Mouse (Mus musculus) liver, adult 2 months (tissue): Measurements from ENCODE around the gene Rrp1. TPM values are rescaled to one million over a fixed set of nuclear protein-coding genes. Genes with fewer than 3 reads are reported as not detected.

Experiments used
- DNase-seq: peaks from one replicate; pipeline ENCODE4 v3.0.0-alpha.2; 2011; ENCODE audit warnings: low read depth, low spot score; ENCODE audit errors: extremely low read depth
- H3K27ac ChIP-seq: fragments of 200-500 bp; replicated peaks from 2 replicates; pipeline ENCODE4 v1.5.1; 2012; ENCODE audit warnings: low read depth, mild to moderate bottlenecking, control low read depth, inconsistent platforms, low read length; ENCODE audit not compliant: insufficient read depth
- H3K27me3 ChIP-seq: fragments of 200-500 bp; 2 replicates; pipeline ENCODE4 v1.6.1; 2012; ENCODE audit warnings: mild to moderate bottlenecking, moderate library complexity, low read length, inconsistent platforms; ENCODE audit not compliant: control insufficient read depth, insufficient read depth
- H3K36me3 ChIP-seq: fragments of 200-500 bp; 2 replicates; pipeline ENCODE4 v1.6.1; 2012; ENCODE audit warnings: low read length, inconsistent platforms; ENCODE audit not compliant: control insufficient read depth, insufficient read depth
- H3K4me1 ChIP-seq: fragments of 200-500 bp; 2 replicates; pipeline ENCODE4 v1.6.1; 2011; ENCODE audit warnings: low read length; ENCODE audit not compliant: control insufficient read depth, insufficient read depth
- H3K4me3 ChIP-seq: fragments of 200-500 bp; 2 replicates; pipeline ENCODE4 v1.5.1; 2011; ENCODE audit warnings: low read depth, mild to moderate bottlenecking, control low read depth, low read length, moderate library complexity; ENCODE audit not compliant: insufficient read depth
- H3K79me2 ChIP-seq: fragments of 200-500 bp; 2 replicates; pipeline ENCODE4 v1.6.1; 2012; ENCODE audit warnings: inconsistent platforms, mild to moderate bottlenecking, low read length, moderate library complexity; ENCODE audit not compliant: control insufficient read depth, insufficient read depth
- H3K9ac ChIP-seq: fragments of 200-500 bp; 2 replicates; pipeline ENCODE4 v1.6.1; 2012; ENCODE audit warnings: low read depth, mild to moderate bottlenecking, control low read depth, inconsistent platforms, low read length
- CTCF ChIP-seq: fragments of 200-500 bp; IDR thresholded peaks from 2 replicates; pipeline ENCODE4 v1.5.1; 2011; ENCODE audit warnings: low read depth, low read length, control low read depth
- POLR2A ChIP-seq: fragments of 200-500 bp; IDR thresholded peaks from 2 replicates; pipeline ENCODE4 v1.6.1; 2011; ENCODE audit warnings: low read length, control low read depth; ENCODE audit not compliant: insufficient read depth; ENCODE audit errors: extremely low read depth
- WGBS: fragments of 180-500 bp; shearing (Covaris S2); methylation state at CpG from one replicate; pipeline ENCODE4 v1.1.7; 2018; 5-methylcytosine and 5-hydroxymethylcytosine counted together
- polyA plus RNA-seq: library from polyadenylated mRNA; depleted of rRNA; stranded (reverse); fragments of >200 nt; gene quantifications from 2 replicates; pipeline ENCODE4 v1.2.3, GENCODE M21; 2012
- total RNA-seq: library from RNA; depleted of rRNA; stranded (reverse); fragments of >200 nt; gene quantifications from 2 replicates; pipeline ENCODE4 v1.2.3, GENCODE M21; 2014

Gene Rrp1
- total and polyA plus RNA-seq, 2 experiments, result 37.6 to 41.9 TPM

DNA sequence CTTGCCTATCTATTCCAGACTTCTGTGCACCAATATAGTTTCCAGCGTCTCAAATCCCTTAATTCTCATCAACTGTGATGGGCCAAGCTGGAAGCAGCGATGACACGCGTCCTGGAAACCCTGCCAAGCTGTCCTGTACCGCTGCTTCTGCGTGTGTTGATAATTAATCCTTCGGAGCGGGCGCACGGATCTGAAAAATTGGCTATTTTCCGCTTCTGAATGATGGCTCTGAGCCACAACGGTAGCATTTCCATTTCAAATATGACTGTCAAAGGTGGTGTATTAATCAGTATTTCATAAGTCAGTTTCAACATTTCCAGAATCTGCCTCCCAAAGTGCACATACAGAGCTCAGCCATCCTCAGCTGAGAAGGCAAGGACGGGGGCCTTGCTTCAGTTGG, 43.9 kb upstream of the Rrp1 start:
- DNase-seq, result peak; percentile 73
- Histone ChIP-seq H3K27ac (peak overlapping the region; percentile 61), H3K9ac (no peak overlapping the region), H3K27me3 (no peaks in the 10 kb centered on the region), H3K4me3 (no peak overlapping the region), H3K79me2 (peaks cover 12% of the 10 kb centered on the region; the same call in 1 of the 2 replicates), H3K4me1 (peaks cover 45% of the 10 kb centered on the region), H3K36me3 (no peaks in the 10 kb centered on the region)
- TF ChIP-seq CTCF (no peak), POLR2A (no peak)
- 25% methylated on average over 13 of the region's 13 CpGs for WGBS

DNA sequence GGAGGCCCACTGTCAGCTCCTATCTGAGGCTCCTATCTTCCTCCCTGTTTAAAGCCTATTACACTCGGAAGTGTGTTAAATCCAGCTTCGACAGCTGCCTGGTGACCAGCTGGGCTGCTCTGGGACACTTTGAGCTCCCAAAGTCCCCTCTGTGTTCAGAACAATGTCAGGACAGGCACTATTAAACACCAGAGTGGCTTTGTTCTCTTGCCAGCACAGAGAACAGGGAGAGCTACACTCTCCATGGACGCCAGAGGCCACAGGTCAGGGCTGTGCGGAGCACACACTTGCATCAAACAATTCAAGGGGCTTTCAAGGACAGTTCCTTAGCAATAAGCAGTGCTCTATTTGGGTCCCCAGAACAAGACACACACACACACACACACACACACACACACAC, 39.8 kb upstream of the Rrp1 start:
- 52% methylated on average over 4 of the region's 4 CpGs for WGBS

DNA sequence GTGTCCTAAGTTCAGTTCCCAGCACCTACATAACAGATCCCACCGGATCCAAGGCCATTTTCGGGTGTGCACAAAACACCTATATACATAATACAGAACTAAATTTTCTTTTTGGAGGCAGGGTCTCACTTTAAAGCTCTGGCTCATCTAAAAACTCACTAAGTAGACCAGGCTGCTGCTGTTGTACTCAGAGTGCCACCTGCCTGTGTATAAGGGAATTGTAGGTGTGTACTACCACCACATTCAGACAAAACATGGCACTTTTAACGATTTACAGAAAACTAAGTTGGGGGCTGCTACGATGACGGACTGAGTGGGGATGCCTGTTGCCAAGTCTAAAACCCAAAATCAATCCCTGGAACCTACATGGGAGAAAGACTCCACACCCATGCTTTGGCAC, 37.9 kb upstream of the Rrp1 start:
- Histone ChIP-seq H3K79me2 (peaks cover 8% of the 10 kb centered on the region; the same call in 1 of the 2 replicates), H3K27ac (no peak overlapping the region), H3K4me3 (no peak overlapping the region), H3K4me1 (peaks cover 14% of the 10 kb centered on the region), H3K27me3 (no peaks in the 10 kb centered on the region), H3K36me3 (peaks cover 24% of the 10 kb centered on the region; the same call in 1 of the 2 replicates), H3K9ac (no peak overlapping the region)
- whole genome bisulfite sequencing, result 93% methylated on average over 5 of the region's 5 CpGs
- TF ChIP-seq POLR2A, result no peak
- no peak for TF ChIP-seq CTCF
- DNase-seq, result no peak

More for the DNA sequence above, 39.8 kb upstream of the Rrp1 start:
- no peak overlapping the region for H3K27ac ChIP-seq
- H3K9ac ChIP-seq, result no peak overlapping the region
- H3K4me3 ChIP-seq, result no peak overlapping the region
- peak; percentile 56 for DNase-seq
- H3K27me3 ChIP-seq, result no peaks in the 10 kb centered on the region
- TF ChIP-seq POLR2A (no peak), CTCF (no peak)
- H3K79me2 ChIP-seq, result peaks cover 8% of the 10 kb centered on the region; the same call in 1 of the 2 replicates
- peaks cover 25% of the 10 kb centered on the region for H3K4me1 ChIP-seq
- peaks cover 22% of the 10 kb centered on the region; the same call in 1 of the 2 replicates for H3K36me3 ChIP-seq

DNA sequence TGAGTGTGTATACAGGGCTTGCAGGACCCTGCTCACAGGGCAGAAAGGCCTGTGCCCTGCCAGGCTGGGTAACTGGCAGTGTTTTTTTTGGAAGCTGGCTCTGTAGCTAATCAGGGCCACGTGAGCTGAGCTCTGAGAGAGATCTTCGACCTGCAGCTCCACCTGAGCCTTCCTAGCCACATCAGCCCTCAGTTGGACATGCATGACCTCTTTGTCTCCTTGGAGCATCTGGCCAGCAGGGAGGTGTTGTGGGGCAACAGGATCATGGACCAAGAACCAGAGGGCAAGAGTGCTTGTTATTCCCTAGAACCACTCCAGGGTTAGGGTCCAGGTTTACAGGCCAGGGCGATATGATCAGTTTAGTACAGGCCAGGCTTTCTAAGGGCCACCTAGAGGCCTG, 34.6 kb upstream of the Rrp1 start:
- H3K79me2 ChIP-seq, result no peaks in the 10 kb centered on the region
- peak; percentile 71 for DNase-seq
- no peaks in the 10 kb centered on the region for H3K27me3 ChIP-seq
- peaks cover 26% of the 10 kb centered on the region; the same call in 1 of the 2 replicates for H3K36me3 ChIP-seq
- H3K4me3 ChIP-seq, result no peak overlapping the region
- no peak overlapping the region for H3K27ac ChIP-seq
- WGBS, result 64% methylated on average over 3 of the region's 3 CpGs
- H3K4me1 ChIP-seq, result no peaks in the 10 kb centered on the region
- TF ChIP-seq POLR2A, result no peak
- no peak for TF ChIP-seq CTCF
- no peak overlapping the region for H3K9ac ChIP-seq

DNA sequence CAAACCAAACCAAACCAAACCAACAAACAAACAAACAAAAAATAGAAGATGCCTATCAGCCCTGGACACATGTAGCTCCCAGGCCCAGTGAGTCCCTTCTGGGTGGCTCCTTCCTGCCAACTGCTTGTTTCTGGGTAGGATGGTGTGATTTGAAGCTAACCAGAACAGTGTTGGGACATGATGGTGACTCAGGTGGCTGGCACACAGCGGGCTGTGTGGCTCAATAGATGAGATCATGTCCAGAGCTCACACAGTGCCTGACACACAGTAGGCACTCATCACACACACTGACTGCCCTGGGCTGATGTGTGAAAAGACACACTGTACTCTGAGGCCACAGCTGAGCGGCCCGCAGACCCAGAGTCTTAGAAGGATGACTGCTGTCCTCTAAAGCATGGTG, 33.4 kb upstream of the Rrp1 start:
- Histone ChIP-seq H3K27ac (no peak overlapping the region), H3K79me2 (no peaks in the 10 kb centered on the region), H3K4me3 (no peak overlapping the region), H3K4me1 (no peaks in the 10 kb centered on the region), H3K9ac (no peak overlapping the region), H3K27me3 (no peaks in the 10 kb centered on the region), H3K36me3 (peaks cover 26% of the 10 kb centered on the region; the same call in 1 of the 2 replicates)
- 98% methylated on average over 3 of the region's 3 CpGs for WGBS
- no peak for TF ChIP-seq POLR2A
- TF ChIP-seq CTCF, result no peak
- no peak for DNase-seq

DNA sequence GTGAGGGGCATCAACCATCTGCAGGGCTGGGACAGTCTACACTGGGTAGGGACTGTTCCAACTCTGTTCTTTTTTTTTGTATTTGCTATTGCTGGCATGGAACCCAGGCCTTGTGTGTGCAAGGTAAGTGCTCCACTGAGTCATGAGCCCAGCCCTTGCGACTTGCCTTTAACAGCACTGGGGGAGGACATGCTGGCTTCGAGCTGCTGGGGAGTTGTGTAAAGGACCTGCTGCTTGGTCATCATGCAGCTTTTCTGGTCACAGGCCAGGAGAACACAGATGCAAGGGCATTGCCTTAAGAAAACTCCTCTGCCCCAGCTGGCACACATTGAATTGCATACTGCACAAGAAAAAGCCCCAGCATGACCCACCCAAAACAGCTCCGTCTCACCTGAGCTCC, 29.4 kb upstream of the Rrp1 start:
- Histone ChIP-seq H3K27me3 (no peaks in the 10 kb centered on the region), H3K27ac (no peak overlapping the region), H3K4me1 (no peaks in the 10 kb centered on the region), H3K4me3 (no peak overlapping the region), H3K36me3 (peaks cover 9% of the 10 kb centered on the region; the same call in 1 of the 2 replicates), H3K79me2 (no peaks in the 10 kb centered on the region), H3K9ac (no peak overlapping the region)
- 88% methylated on average over 3 of the region's 3 CpGs for WGBS
- no peak for DNase-seq
- TF ChIP-seq CTCF (no peak), POLR2A (no peak)
